9 mouse cellular contexts compared by ENCODE assay signal in genomic region chr13:108152650-108153372, GRCm38 (mm10). TPM values are rescaled to one million over a fixed set of nuclear protein-coding genes. Genes with fewer than 3 reads are reported as not detected.
DNase-seq lines count a peak whose midpoint lies in the region; ATAC-seq lines count a peak whose summit lies in the region.
"Had no signal": no experiment of that assay in that cellular context is flagged by ENCODE, and none has a peak within 500 bp of the region (broad histone marks: within the 10 kb centered on the region; RNA-seq: fewer than 3 reads in every experiment).

No protein-coding gene starts in this region.

- H3K36me3 ChIP-seq in midbrain, embryonic 11.5 days (ENCODE audit: control insufficient read depth, insufficient read depth, low read length) = no peaks in the 10 kb centered on the region
- H3K36me3 ChIP-seq: embryonic facial prominence, embryonic 13.5 days had no signal

- H3K27ac ChIP-seq in midbrain, embryonic 11.5 days (ENCODE audit: low read depth, low read length) = no peak overlapping the region
- H3K27ac ChIP-seq: embryonic facial prominence, embryonic 13.5 days had no signal

- WGBS in midbrain, embryonic 11.5 days = 74% methylated on average over 8 of the region's 8 CpGs

- peak; percentile 47 for DNase-seq in left cerebral cortex, adult 11 months (ENCODE audit: low spot score)
- no peak for DNase-seq in left cerebral cortex, postnatal 36 days (ENCODE audit: low spot score in 2 of 2)
- DNase-seq in T-cell, adult 2 months (ENCODE audit: low spot score) = peak; percentile 48
- peak; percentile 70 for DNase-seq in embryo, embryonic 11 days
- DNase-seq in heart, postnatal 4 days = peak; percentile 80
- peak; percentile 54 for DNase-seq in layer of hippocampus, adult 9-10 months (ENCODE audit: low spot score)
- peak; percentile 94 for DNase-seq in midbrain, embryonic 11.5 days (ENCODE audit: low spot score, missing footprints)
- DNase-seq in testis, postnatal 10 days (ENCODE audit: low spot score) = peak; percentile 73

- intact Hi-C loops in left cerebral cortex, postnatal 36 days (cut with DNase I) = loop anchor here (2.0 to 10.0 kb wide), 5 partner anchors 111 to 1041 kb away; partner anchors contain the start of gene Smim15

- no peaks in the 10 kb centered on the region for H3K9me3 ChIP-seq in midbrain, embryonic 11.5 days (ENCODE audit: control insufficient read depth, low read length)
- H3K9me3 ChIP-seq: embryonic facial prominence, embryonic 13.5 days had no signal

- H3K4me2 ChIP-seq in midbrain, embryonic 11.5 days = no peak overlapping the region
- H3K4me2 ChIP-seq: embryonic facial prominence, embryonic 13.5 days had no signal

- ATAC-seq in midbrain, embryonic 11.5 days (ENCODE audit: low FRiP score) = peak; percentile 27

- H3K9ac ChIP-seq in midbrain, embryonic 11.5 days (ENCODE audit: low read length) = no peak overlapping the region
- H3K9ac ChIP-seq: embryonic facial prominence, embryonic 13.5 days had no signal

- no peak overlapping the region for H3K4me3 ChIP-seq in midbrain, embryonic 11.5 days (ENCODE audit: low read depth, low read length)
- H3K4me3 ChIP-seq: embryonic facial prominence, embryonic 13.5 days had no signal

- no peaks in the 10 kb centered on the region for H3K27me3 ChIP-seq in midbrain, embryonic 11.5 days (ENCODE audit: control insufficient read depth, insufficient read depth, low read length)
- H3K27me3 ChIP-seq: embryonic facial prominence, embryonic 13.5 days had no signal

- peaks cover 4% of the 10 kb centered on the region for H3K4me1 ChIP-seq in midbrain, embryonic 11.5 days (ENCODE audit: control insufficient read depth, insufficient read depth, low read length)

RNA-seq across cellular contexts. Expression of gene Ndufaf2, which starts 5.6 kb away (rescaled TPM):
- 10 to 100 TPM; 20.3 to 21.4 TPM for total RNA-seq in left cerebral cortex, postnatal 36 days (2021)
- total RNA-seq in heart, postnatal 4 days (2021) = 10 to 100 TPM; 23.4 to 23.9 TPM
- 82.4 and 87.1 TPM in 2 replicates for polyA plus RNA-seq in midbrain, embryonic 11.5 days (2014; fragmentation: Nextera tagmentation; extraction: Ambion mirVana)

RNA-seq across cellular contexts. Expression of gene Ercc8, which starts 5.7 kb away (rescaled TPM):
- total RNA-seq in left cerebral cortex, postnatal 36 days (2021) = 10 to 100 TPM; 16.3 to 19.5 TPM
- 10 to 100 TPM; 15.5 to 18.3 TPM for total RNA-seq in heart, postnatal 4 days (2021)
- 22.8 and 23.0 TPM in 2 replicates for polyA plus RNA-seq in midbrain, embryonic 11.5 days (2014; fragmentation: Nextera tagmentation; extraction: Ambion mirVana)

Comparison
In these comparisons a context has a peak if more than half of its experiments do, and no peak if none do; other contexts are left out.
1. DNase-seq: peak in left cerebral cortex, adult 11 months (single experiment), T-cell, adult 2 months (single experiment), embryo, embryonic 11 days (single experiment), heart, postnatal 4 days (single experiment), layer of hippocampus, adult 9-10 months (single experiment), midbrain, embryonic 11.5 days (single experiment) and testis, postnatal 10 days (single experiment); none in left cerebral cortex, postnatal 36 days (0 of 2).